Mouse (Mus musculus) limb, embryonic 15.5 days (tissue): ENCODE results near the gene Anapc1. TPM values are rescaled to one million over a fixed set of nuclear protein-coding genes. Genes with fewer than 3 reads are reported as not detected.
A peak's percentile ranks its signal among the peaks of the same experiment; 100 is the strongest.

Experiments used
- ATAC-seq: fragments of 200-750 bp; cut with Nextera tagmentation; 2 replicates; pipeline ENCODE4 v1.8.0; 2017; ENCODE audit warnings: low read depth, moderate TSS enrichment; ENCODE audit not compliant: insufficient number of reproducible peaks, low FRiP score, low TSS enrichment
- H3K27ac ChIP-seq: fragments of 300-500 bp; sonication (generic); 2 replicates; pipeline ENCODE4 v1.5.1; 2015; ENCODE audit warnings: moderate library complexity, mild to moderate bottlenecking, inconsistent platforms
- H3K27me3 ChIP-seq: fragments of 300-500 bp; sonication (generic); 2 replicates; pipeline ENCODE4 v1.6.1; 2015; ENCODE audit warnings: inconsistent platforms
- H3K36me3 ChIP-seq: fragments of 300-500 bp; sonication (generic); 2 replicates; pipeline ENCODE4 v1.6.1; 2015; ENCODE audit warnings: inconsistent platforms
- H3K4me1 ChIP-seq: fragments of 300-500 bp; sonication (generic); 2 replicates; pipeline ENCODE4 v1.6.1; 2015; ENCODE audit warnings: inconsistent platforms
- H3K4me2 ChIP-seq: fragments of 300-500 bp; sonication (generic); 2 replicates; pipeline ENCODE4 v1.6.1; 2015; ENCODE audit warnings: mild to moderate bottlenecking, inconsistent platforms
- H3K4me3 ChIP-seq: fragments of 300-500 bp; sonication (generic); 2 replicates; pipeline ENCODE4 v1.5.1; 2015; ENCODE audit warnings: mild to moderate bottlenecking, inconsistent platforms
- H3K9ac ChIP-seq: fragments of 300-500 bp; sonication (generic); 2 replicates; pipeline ENCODE4 v1.6.1; 2015; ENCODE audit warnings: inconsistent platforms
- H3K9me3 ChIP-seq: fragments of 300-500 bp; sonication (generic); 2 replicates; pipeline ENCODE4 v1.6.1; 2016; ENCODE audit warnings: inconsistent platforms
- WGBS: fragments of 180-500 bp; shearing (Covaris S2); methylation state at CpG from one replicate; pipeline ENCODE4 v1.1.7; 2015; 5-methylcytosine and 5-hydroxymethylcytosine counted together
- polyA plus RNA-seq: library from polyadenylated mRNA; unstranded; fragments of >200 nt; fragmentation: Nextera tagmentation; extraction: Ambion mirVana; gene quantifications from 2 replicates; pipeline ENCODE4 v1.2.1, GENCODE M21; 2015

Gene Anapc1
- 50.5 and 57.0 TPM in 2 replicates for polyA plus RNA-seq

GRCm38 (mm10) chr2:128686921-128687557 is at the start of gene Anapc1:
TSS of gene Anapc1 (minus strand) at chr2:128687391.
- no peaks in the 10 kb centered on the region for H3K27me3 ChIP-seq
- no peaks in the 10 kb centered on the region for H3K9me3 ChIP-seq
- peaks cover 14% of the 10 kb centered on the region for H3K4me1 ChIP-seq
- H3K36me3 ChIP-seq: peaks cover 19% of the 10 kb centered on the region
- H3K4me2 ChIP-seq: peak within 1 kb of the TSS; percentile 49
- peak within 1 kb of the TSS; percentile 95 for H3K27ac ChIP-seq
- H3K4me3 ChIP-seq: peak within 1 kb of the TSS; percentile 95
- peak; percentile 96 for ATAC-seq
- under 1% methylated on average over 55 of the region's 58 CpGs for WGBS
- peak within 1 kb of the TSS; percentile 98 for H3K9ac ChIP-seq

- H3K27ac ChIP-seq: no peak overlapping the region
- H3K4me1 ChIP-seq: peaks cover 25% of the 10 kb centered on the region
- H3K4me3 ChIP-seq: no peak overlapping the region
- H3K36me3 ChIP-seq: peaks cover 19% of the 10 kb centered on the region
- H3K4me2 ChIP-seq: no peak overlapping the region
- H3K9ac ChIP-seq: no peak overlapping the region
- H3K27me3 ChIP-seq: no peaks in the 10 kb centered on the region
- no peaks in the 10 kb centered on the region for H3K9me3 ChIP-seq
- ATAC-seq: no peak
- WGBS: 46% methylated on average over 3 of the region's 3 CpGs
Observed at GRCm38 (mm10) chr2:128735089-128735488, 47.9 kb upstream of the Anapc1 start.

GRCm38 (mm10) chr2:128731951-128732350 is 44.8 kb upstream of the Anapc1 start:
- Histone ChIP-seq H3K9me3 (no peaks in the 10 kb centered on the region), H3K36me3 (peaks cover 12% of the 10 kb centered on the region; the same call in 1 of the 2 replicates), H3K4me2 (no peak overlapping the region), H3K27me3 (no peaks in the 10 kb centered on the region), H3K4me1 (peaks cover 10% of the 10 kb centered on the region; the same call in 1 of the 2 replicates), H3K27ac (no peak overlapping the region), H3K4me3 (no peak overlapping the region), H3K9ac (no peak overlapping the region)
- ATAC-seq: no peak
- 84% methylated on average over 1 of the region's 1 CpGs for WGBS

GRCm38 (mm10) chr2:128731514-128731913 is 44.3 kb upstream of the Anapc1 start:
- peaks cover 12% of the 10 kb centered on the region; the same call in 1 of the 2 replicates for H3K36me3 ChIP-seq
- no peak for ATAC-seq
- H3K27ac ChIP-seq: no peak overlapping the region
- peaks cover 7% of the 10 kb centered on the region; the same call in 1 of the 2 replicates for H3K4me1 ChIP-seq
- WGBS: 68% methylated on average over 10 of the region's 10 CpGs
- no peak overlapping the region for H3K4me2 ChIP-seq
- no peak overlapping the region for H3K9ac ChIP-seq
- no peaks in the 10 kb centered on the region for H3K27me3 ChIP-seq
- H3K4me3 ChIP-seq: no peak overlapping the region
- H3K9me3 ChIP-seq: no peaks in the 10 kb centered on the region

GRCm38 (mm10) chr2:128729141-128729540 is 42.0 kb upstream of the Anapc1 start:
- no peak for ATAC-seq
- no peaks in the 10 kb centered on the region; the same call in 1 of the 2 replicates for H3K4me1 ChIP-seq
- no peak overlapping the region for H3K4me3 ChIP-seq
- WGBS: 31% methylated on average over 7 of the region's 7 CpGs
- H3K9me3 ChIP-seq: no peaks in the 10 kb centered on the region
- no peak overlapping the region for H3K4me2 ChIP-seq
- H3K27ac ChIP-seq: no peak overlapping the region
- H3K36me3 ChIP-seq: peaks cover 9% of the 10 kb centered on the region; the same call in 1 of the 2 replicates
- no peaks in the 10 kb centered on the region for H3K27me3 ChIP-seq
- H3K9ac ChIP-seq: no peak overlapping the region

- H3K27ac ChIP-seq: no peak overlapping the region
- H3K36me3 ChIP-seq: peaks cover 9% of the 10 kb centered on the region; the same call in 1 of the 2 replicates
- no peak overlapping the region for H3K9ac ChIP-seq
- H3K4me1 ChIP-seq: no peaks in the 10 kb centered on the region; the same call in 1 of the 2 replicates
- no peak for ATAC-seq
- no peaks in the 10 kb centered on the region for H3K9me3 ChIP-seq
- no peak overlapping the region for H3K4me3 ChIP-seq
- 82% methylated on average over 4 of the region's 4 CpGs for WGBS
- H3K4me2 ChIP-seq: no peak overlapping the region
- H3K27me3 ChIP-seq: no peaks in the 10 kb centered on the region
Observed at GRCm38 (mm10) chr2:128728066-128728465, 40.9 kb upstream of the Anapc1 start.

GRCm38 (mm10) chr2:128727552-128727951 is 40.4 kb upstream of the Anapc1 start:
- Histone ChIP-seq H3K4me1 (no peaks in the 10 kb centered on the region; the same call in 1 of the 2 replicates), H3K27ac (no peak overlapping the region), H3K9ac (no peak overlapping the region), H3K36me3 (peaks cover 9% of the 10 kb centered on the region; the same call in 1 of the 2 replicates), H3K9me3 (no peaks in the 10 kb centered on the region), H3K4me3 (no peak overlapping the region), H3K27me3 (no peaks in the 10 kb centered on the region), H3K4me2 (no peak overlapping the region)
- no peak for ATAC-seq
- WGBS: 61% methylated on average over 3 of the region's 3 CpGs

GRCm38 (mm10) chr2:128726626-128727025 is 39.4 kb upstream of the Anapc1 start:
- H3K4me2 ChIP-seq: no peak overlapping the region
- H3K4me1 ChIP-seq: no peaks in the 10 kb centered on the region; the same call in 1 of the 2 replicates
- ATAC-seq: no peak
- no peak overlapping the region for H3K27ac ChIP-seq
- 81% methylated on average over 7 of the region's 7 CpGs for WGBS
- H3K9me3 ChIP-seq: no peaks in the 10 kb centered on the region
- 0 out of 2 replicates have a peak, but pooled peaks cover 4% of the 10 kb centered on the region for H3K36me3 ChIP-seq
- no peak overlapping the region for H3K9ac ChIP-seq
- no peak overlapping the region for H3K4me3 ChIP-seq
- H3K27me3 ChIP-seq: no peaks in the 10 kb centered on the region

- Histone ChIP-seq H3K4me3 (no peak overlapping the region), H3K4me2 (no peak overlapping the region), H3K27me3 (no peaks in the 10 kb centered on the region), H3K9ac (no peak overlapping the region), H3K27ac (no peak overlapping the region), H3K36me3 (0 out of 2 replicates have a peak, but pooled peaks cover 5% of the 10 kb centered on the region), H3K9me3 (no peaks in the 10 kb centered on the region), H3K4me1 (no peaks in the 10 kb centered on the region; the same call in 1 of the 2 replicates)
- WGBS: 84% methylated on average over 5 of the region's 5 CpGs
- ATAC-seq: no peak
Observed at GRCm38 (mm10) chr2:128726067-128726466, 38.9 kb upstream of the Anapc1 start.

GRCm38 (mm10) chr2:128722106-128722710 is 35.0 kb upstream of the Anapc1 start:
- Histone ChIP-seq H3K4me2 (no peak overlapping the region), H3K9ac (no peak overlapping the region), H3K27me3 (no peaks in the 10 kb centered on the region), H3K4me1 (peaks cover 16% of the 10 kb centered on the region), H3K36me3 (0 out of 2 replicates have a peak, but pooled peaks cover 6% of the 10 kb centered on the region), H3K4me3 (no peak overlapping the region), H3K9me3 (0 out of 2 replicates have a peak, but pooled peaks cover 4% of the 10 kb centered on the region), H3K27ac (no peak overlapping the region)
- ATAC-seq: no peak
- 76% methylated on average over 5 of the region's 5 CpGs for WGBS

- no peaks in the 10 kb centered on the region for H3K27me3 ChIP-seq
- no peak overlapping the region for H3K4me2 ChIP-seq
- 0 out of 2 replicates have a peak, but pooled peaks cover 4% of the 10 kb centered on the region for H3K9me3 ChIP-seq
- 0 out of 2 replicates have a peak, but pooled peaks cover 10% of the 10 kb centered on the region for H3K36me3 ChIP-seq
- H3K27ac ChIP-seq: no peak overlapping the region
- no peak overlapping the region for H3K4me3 ChIP-seq
- peaks cover 39% of the 10 kb centered on the region for H3K4me1 ChIP-seq
- H3K9ac ChIP-seq: no peak overlapping the region
- WGBS: 75% methylated on average over 2 of the region's 2 CpGs
- ATAC-seq: no peak
Observed at GRCm38 (mm10) chr2:128719380-128719779, 32.2 kb upstream of the Anapc1 start.

GRCm38 (mm10) chr2:128715979-128716378 is 28.8 kb upstream of the Anapc1 start:
- H3K4me3 ChIP-seq: no peak overlapping the region
- no peak for ATAC-seq
- no peak overlapping the region for H3K9ac ChIP-seq
- no peaks in the 10 kb centered on the region for H3K27me3 ChIP-seq
- H3K4me2 ChIP-seq: no peak overlapping the region
- 94% methylated on average over 1 of the region's 1 CpGs for WGBS
- H3K4me1 ChIP-seq: peaks cover 59% of the 10 kb centered on the region
- 0 out of 2 replicates have a peak, but pooled peaks cover 4% of the 10 kb centered on the region for H3K9me3 ChIP-seq
- H3K36me3 ChIP-seq: 0 out of 2 replicates have a peak, but pooled peaks cover 8% of the 10 kb centered on the region
- no peak overlapping the region for H3K27ac ChIP-seq
